Mouse (Mus musculus) thymus, postnatal 10 days (tissue): ENCODE results near the gene Sys1.
A peak's percentile ranks its signal among the peaks of the same experiment; 100 is the strongest.

ENCODE experiments used
- DNase-seq, 2 experiments: peaks; one replicate each; pipeline ENCODE4 v3.0.0; 2021; ENCODE audit warnings: low spot score in 2 of 2

The Sys1 gene

DNA sequence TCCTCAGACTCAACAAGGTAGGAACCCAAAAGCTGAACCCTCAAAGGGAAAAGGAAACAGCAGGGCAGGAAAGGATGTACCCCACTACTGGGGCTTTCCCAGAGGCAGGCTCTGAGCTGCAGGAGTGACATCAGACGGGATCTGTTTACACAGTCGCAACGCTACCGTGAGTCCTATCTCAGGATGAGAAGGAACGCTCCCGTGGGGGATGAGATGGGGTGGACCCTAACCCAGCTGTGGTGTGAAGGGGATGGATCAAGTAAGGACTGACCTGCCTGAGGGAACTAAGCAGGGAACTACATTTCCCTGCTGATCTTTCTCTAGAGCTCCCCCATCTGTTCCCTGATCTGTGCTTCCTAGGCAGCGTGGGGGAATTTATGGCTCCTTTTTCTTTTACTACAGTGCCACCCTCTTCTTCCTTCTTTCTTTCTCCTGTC, at the start of gene Sys1:
Gene Sys1, plus strand, starts transcription at position 101 of the 437 bp plus-strand sequence.
- DNase-seq = no peak

DNA sequence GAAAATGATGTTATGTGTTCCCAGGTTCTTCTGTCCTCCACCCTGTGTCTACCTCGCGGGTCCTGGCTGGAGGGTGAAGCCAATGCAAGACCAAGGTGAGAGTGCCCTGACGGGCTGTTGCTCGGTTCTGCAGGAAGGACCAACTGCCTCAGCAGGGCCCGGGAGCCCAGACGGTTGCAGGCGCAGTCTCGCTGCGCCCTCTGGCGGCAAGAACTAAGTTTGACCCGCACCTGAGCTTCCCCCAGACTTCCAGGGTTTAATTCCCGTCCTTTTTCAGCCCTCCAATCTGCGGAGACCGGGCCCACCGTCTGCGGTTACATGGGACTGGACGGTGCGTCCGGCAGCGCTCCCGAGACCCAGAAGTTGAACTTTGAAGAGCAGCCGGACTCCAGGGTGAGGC, 49.1 kb upstream of the Sys1 start:
- DNase-seq = peak in 1 of 2 experiments; percentile 46

DNA sequence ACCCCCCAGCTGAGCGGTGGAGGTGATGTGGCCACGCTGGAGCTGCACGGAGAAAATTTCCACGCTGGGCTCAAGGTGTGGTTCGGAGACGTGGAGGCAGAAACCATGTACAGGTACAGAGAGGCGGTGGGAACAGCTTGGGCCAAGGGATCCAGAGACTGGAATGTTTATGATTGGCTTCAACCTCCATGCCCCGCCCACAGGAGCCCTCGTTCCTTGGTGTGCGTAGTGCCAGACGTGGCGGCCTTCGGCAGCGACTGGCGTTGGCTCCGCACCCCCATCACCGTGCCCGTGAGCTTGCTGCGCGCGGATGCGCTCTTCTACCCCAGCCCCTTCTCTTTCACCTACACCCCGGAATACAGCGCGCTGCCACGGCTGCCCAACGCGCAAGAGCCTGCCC, 42.6 kb upstream of the Sys1 start:
- no peak for DNase-seq

DNA sequence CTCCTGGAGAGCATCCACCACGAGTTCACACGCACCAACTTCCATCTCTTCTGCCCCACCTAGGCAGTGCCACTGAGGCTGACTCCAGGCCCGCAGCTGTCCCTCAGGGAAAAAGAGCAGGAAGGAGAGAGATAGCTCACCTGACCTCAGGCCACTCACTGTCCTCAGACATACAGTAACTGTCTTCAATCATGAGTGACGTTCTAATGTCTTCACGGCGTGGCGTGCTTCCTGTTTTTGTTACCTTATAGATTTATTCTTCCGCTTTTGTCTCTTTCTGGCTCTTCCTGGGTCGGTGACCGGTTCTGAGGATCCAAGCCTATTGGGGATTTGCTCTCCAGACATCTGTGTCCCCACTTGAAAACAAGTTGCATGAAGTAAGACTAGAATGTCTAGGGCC, 42.2 kb upstream of the Sys1 start:
- DNase-seq = no peak

DNA sequence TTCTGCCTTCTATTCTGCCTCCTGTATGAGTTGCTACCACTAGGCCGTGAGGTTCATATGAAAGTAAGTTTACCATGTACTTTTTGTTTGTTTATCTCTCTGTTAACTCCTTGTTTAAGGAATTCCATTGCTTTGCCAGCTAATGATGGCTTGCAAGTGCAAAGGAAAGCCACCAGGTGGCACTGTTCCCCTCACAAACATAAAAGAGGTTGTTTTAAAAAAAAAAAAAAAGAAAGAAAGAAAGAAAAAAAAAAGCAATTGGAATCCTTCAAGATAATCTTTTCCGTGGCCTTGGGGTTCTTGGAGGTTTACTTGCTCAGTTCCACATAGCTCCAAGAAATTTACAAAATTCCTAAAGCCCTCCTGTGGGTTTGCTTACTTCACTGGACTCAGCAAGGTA, 39.6 kb upstream of the Sys1 start:
- no peak for DNase-seq

DNA sequence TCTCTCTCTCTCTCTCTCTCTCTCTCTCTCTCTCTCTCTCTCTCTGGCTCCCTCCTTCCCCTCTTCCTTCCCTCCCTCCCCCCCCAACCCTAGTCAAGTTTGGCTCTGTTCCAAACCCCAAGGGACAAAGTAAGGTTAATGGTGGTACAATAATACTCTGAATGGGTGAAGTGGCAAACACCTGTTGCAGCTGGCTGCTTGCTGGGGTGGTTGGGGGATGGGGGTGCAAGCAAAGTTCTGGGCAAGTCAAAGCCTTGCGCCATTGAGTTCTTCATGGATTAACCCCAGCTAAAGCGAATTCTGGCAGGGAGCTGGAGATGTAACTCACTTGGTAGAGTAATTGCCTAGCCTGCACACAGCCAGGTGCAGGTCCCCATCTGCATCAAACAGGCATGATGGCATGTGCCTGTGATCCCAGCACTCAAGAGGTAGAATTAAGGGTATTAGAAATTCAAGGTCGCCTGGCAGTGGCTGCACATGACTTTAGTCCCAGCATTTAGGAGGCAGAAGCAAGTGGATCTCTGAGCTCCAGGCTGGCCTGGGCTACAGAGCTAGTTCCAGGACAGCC, 38.4 kb upstream of the Sys1 start:
- no peak for DNase-seq

DNA sequence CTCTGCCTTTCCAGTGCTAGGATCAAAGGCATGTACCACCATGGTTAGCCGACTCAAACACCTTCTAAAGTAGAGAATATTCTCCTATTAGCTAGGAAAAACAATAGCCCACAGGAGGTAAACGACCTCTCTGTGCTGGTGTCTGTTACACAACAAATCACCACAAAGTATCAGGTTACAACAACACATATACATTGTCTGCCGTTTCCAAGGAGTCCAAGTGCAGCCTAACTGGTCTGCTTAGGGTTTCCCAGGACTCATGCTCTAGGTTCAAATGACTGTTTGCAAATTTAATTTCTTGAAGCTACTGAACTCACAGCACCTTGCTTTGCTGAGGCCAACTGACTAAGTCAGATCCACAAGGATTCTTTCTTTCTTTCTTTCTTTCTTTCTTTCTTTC, 37.3 kb upstream of the Sys1 start:
- no peak for DNase-seq

DNA sequence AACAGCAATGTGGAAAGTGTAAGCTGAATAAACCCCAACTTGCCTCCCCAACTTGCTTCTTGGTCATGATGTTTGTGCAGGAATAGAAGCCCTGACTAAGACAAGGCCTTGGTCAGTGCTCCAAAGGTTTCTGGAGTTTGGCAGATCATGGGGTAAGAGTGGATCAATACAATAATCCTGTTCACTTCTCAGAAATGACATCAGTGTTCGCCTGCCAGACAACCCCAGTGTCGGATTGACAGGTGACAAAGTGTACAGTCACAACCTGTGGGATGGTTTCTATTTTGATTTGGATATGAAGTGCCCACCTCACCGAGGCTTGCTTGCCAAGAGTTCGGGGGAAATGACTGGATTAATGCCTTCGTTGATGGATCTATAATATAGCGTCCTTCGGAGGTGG, 35.5 kb upstream of the Sys1 start:
- DNase-seq = no peak

DNA sequence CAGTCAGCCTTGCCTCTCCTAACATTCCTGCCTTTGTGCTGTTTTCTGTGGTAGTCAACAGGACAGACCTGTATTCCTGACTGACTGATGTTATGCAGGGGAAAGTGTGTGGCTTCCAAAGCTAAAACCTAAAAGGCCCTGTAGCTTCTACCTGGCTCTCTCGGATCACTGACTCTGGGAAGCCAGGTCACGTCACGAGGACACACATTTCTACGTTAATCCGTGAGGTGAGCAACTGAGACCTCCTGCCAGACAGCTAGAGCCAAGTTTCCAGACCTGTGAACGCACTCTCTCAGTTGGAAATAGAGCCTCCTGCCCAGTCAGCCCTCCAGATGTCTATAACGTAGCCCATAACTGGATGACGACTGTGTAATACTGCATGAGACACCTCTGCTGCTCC, 34.8 kb upstream of the Sys1 start:
- DNase-seq = no peak

DNA sequence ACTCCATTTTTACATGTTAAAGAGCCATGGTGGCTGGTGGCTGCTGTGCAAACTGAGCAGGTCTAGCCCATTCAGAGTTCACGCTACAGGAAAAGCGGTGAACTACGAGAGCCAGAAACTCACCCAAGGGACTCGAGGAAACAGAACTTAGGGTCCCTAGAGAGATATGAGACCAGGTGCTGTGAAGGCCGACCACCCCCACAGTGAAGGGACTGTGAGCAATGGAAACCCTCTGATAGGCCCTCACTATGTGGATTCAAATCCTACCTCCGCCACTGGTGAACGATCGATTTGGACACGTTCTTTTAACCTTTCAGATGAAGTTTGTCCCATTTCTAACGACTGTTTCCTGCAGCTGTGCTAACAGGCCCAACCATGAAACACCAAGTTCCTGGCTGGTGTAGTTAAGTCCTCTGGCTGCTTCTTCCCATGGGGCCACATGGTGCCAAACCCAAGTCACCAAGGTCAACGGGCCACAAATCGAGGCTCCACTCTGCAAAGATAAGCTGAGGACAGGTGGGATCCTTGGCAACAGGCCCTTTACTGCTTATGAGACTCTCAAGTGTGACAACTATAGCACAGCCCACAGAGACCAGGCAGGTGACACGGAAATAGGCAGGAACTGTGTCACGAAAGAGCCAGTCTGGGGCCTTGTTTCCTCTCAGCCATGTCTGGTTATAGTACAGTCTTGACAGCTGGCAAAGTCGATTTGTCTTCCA, 33.9 kb upstream of the Sys1 start:
- peak in 1 of 2 experiments; percentile 18 for DNase-seq

DNA sequence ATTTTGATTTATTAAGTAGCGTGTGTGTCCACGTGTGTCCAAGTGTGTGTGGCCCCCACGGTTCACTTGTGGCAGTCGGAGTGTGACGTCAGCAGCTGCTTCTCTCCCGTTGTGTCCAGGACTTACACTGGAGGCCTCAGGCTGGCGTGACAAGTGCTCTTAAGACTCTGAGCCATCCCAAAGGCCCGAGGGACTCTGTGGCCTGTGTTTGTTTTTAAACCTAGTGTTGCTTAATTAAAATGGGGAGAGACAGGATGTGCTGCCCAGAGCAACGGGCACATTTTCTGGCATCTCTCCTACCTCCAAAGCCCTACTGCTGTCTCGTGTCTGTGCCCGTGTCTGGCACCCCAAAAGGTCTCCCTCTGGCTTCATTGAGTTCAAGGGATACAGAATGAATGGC, 33.3 kb upstream of the Sys1 start:
- no peak for DNase-seq

DNA sequence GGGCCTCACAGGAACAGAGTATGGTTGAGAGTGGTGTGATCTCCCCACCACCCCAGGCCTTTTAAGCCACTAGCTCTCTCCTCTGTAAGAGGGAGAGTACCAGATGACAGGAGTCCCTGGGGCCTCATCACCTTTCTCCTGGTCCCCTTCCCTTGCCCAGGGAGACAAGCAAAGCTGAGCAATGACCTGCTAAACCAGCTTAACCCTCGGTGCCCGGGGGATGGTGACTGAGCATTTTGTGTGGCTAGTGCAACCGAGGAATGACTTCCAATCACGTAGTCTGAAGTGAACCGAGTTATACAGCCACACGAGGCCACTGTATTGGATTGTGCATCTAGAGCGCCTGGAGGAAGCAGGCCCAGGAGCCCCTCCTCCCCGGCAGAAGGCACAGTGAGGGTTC, 32.4 kb upstream of the Sys1 start:
- no peak for DNase-seq

DNA sequence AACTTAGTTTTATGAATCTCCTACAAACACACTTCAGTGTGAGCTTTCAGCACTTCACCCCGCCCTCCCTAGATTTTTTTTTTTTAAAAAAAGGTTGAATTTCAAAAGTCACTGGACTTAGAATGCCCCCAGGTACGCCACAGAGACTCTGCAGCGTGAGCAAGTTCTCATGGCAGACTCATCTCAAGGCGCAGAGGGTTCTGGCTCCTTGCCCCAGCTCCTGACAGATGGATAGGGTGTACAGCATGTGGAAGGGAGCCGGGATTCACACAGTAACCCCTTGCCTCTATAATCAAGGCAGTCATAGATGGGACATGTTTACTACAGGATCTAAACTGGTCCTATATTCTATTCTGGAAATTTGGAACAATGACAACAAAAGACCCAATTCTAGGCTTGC, 31.4 kb upstream of the Sys1 start:
- no peak for DNase-seq

DNA sequence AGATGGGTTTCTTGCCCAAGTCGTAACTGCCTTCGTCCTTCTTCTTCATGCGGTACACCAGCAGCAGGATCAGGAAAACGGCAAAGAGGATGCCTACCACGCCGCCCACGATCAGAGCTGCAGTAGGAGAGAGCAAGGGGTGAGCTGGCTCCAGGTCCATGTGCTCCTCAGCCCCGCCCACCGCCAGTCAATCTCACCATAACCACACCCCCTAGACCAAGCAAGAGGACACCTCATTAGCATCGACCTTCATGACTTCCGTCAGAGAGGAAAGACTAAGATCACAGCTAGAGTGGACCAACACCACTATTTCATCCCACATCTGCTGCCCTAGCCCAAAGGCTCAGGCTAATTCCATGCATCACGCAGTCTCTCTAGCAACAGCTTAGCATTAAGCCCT, 30.6 kb upstream of the Sys1 start:
- DNase-seq = no peak

DNA sequence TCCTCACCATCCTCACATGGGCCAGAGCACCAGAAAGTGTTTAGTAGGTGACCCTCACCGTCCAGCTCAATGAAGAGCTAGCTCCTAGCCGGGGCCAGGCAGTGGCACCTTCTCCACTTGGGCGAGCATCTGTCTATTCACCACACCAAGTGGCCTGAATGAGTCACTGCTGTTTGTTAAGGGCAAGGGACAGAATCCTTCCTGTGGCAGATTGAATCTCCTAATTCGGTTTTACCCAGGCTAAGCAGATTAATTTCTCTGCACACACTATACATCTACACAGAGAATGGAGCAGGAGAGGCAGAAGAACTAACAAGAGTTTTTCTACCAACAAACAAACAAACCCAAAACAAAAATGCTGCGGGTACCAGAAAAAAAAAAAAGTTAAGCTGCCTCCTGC, 29.8 kb upstream of the Sys1 start:
- DNase-seq = no peak

DNA sequence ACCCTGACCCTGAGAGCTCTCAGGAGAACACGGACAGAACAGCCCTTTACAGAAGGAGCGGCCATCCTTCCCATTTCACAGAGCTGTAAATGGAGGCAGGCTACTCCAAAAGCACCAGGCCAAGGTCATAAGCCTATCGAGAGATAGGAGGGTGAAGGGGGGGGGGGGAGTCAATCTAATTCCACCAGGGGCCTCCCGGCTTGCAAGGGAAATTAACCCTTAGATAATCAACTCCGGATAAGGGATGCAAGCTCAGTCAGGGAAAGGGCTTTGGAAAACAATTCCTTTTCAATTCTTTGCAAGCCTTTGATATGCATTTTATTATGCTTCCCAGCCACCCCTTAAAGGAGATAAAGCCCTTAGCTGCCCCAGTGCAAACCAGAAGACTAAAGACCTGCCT, 28.3 kb upstream of the Sys1 start:
- DNase-seq = no peak

DNA sequence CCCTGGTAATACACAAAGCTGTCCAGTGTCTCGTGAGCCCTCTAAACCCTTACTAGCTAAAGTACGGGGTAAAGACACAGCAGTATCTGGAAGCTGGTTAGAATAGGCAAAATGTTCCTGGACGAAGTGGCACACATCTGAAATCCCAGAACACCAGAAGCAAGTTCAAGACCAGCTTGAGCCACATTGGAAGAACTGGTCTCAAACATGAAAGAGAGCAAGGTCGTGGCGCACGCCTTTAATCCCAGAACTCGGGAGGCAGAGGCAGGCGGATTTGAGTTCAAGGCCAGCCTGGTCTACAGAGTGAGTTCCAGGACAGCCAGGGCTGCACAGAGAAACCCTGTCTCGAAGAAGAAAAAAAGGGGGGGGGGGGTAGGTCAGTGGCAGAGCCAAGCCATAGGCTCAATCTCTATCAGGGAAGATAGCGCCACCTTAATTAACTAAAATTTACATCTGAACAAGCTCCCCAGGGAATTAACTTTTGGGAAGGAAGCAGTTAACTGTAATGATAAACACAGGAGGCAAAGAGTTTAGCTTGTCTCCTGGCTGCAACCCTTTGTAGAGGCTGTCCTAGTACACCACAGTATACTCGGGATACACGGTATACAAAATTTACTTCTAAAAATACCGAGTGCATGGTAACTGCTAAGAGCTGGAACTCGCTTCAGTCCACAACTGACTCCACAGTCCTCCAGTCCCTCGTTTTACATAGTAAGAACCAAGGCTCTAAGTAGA, 26.7 kb upstream of the Sys1 start:
- DNase-seq = no peak

DNA sequence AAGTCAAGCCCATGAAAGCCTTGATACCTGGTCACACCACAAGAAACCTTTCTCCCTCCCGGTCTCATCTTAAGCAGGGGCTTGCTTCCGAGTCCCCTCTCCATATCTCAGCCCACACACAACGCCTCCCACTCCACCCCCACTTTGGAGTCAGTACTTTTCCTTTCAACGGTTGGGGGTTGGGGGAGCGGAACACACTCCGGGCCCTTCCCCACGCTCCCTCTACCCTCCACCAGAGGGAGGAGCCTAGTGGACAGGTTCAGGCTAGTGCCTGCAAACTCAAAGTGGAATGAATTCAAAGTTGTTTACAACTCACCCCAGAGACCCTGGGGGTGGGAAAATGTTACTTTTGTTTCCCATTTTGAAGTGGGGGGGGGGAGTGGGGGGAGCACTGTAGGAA, 26.1 kb upstream of the Sys1 start:
- DNase-seq = no peak

DNA sequence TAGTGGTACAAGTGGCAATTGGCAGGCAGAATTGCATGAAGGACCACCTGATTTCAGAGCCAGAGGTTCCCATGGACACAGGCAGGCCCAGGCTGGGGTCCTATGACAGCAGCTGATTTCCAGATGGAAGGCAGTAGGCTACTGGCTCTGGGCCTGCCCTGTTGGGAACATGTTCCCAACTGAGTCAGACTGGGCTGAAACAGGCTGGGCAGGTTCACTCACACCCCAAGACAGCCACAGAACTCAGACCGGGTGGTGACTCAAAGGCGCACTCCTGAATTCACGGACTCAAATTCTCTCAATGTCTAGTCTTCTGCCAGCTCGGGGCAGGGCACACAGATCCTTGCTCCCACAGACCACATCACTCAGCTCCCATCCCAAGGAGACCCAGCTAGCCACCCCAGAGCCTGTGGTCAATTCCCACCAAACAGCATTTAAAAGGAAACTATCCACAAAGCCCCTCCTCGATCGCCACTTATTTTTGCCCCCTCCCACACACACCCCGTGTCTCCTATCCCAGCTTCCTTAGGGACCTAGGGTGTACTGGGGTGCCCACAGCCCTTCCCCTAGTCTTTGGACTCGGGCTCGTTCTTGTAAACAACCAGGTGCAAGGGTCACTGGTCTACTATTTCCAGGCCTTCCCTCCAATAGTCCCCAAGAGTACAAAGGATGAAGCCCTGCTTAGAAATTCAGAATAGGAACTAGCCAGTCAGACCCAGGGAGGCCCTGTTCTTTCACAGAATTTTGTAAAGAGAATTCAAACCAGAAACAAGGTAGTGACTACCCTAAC, 24.9 kb upstream of the Sys1 start:
- DNase-seq = no peak

DNA sequence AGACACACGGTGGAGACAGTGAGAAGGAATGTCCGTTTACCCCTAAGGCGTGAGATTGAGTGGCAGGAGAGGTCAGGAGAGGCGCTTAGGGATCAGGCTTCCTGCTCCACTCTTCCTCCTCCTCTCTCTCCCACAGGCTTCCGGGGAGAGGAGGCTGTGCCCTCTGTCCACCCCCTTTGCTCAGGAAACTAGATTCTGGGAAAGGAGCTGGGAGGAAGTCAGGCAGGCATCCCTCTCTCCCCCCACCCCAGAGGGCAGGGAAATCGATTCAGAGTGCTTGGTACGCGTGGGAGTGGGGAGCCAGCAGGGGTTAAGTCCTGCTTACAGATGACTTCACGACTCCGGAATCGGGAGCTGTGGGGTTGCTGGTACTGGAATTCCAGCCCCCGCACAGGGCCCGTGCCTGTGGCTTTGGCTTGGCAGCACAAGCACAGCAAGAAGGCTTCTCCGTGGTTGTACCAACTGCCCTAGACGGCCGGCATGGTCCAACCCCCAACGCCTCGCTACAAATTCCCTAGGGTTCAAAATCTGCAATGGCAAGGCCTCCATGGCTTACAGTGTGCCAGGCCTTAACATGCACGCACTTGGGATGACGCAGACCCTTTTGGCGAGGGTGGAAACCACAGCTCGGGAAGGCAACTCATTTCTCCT, 24.1 kb upstream of the Sys1 start:
- no peak for DNase-seq

DNA sequence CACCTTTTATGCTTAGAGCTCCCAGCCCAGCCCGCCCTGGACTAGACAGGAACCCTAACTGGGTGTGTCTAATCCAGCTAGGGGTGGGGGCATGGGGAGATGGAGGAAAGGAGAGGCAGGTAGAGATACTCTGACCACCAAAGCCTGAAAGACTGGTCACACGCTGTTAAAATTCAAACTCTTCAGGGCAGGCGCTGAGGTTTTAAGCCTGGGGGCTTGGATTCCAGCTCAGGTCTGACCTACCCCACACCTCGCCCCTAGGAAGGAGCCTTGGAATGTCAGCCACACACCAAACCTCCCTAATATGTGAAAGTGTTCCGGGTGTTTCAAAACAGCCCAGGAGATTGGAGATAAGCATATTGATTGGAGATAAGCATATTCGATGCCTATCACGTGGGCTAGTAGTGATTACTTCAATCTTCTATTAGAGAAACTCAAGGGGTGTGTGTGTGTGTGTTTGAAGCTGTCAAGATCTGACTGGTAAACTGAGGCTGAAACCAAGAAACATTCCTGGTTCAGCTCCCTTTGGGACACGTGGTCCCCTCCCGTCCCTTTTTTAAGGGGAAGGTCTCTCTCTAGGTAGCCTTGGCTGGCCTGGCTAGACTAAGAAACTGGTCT, 23.4 kb upstream of the Sys1 start:
- no peak for DNase-seq
